Mouse (Mus musculus): ENCODE data around the gene Lamp2.

Gene Lamp2

DNA sequence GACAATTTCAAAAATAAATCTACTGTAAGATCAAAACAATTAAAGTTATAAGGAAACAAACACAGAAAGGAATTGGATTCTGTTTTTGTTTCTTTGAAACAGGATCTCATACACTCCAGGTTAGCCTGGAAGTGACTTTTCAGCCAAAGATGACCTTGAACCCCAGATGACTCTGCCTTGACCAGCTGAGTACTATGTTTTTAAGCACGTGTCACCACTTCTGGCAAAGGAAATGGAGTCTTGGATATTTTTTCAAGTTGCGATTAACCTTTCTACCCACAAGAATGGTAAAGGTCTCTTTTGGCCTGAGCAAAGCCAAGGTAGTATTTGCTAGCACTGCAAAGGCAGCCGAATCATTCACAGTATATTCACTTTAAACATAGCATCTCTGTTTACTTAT, 33.2 kb downstream of the Lamp2 start:
- no peak for DNase-seq

DNA sequence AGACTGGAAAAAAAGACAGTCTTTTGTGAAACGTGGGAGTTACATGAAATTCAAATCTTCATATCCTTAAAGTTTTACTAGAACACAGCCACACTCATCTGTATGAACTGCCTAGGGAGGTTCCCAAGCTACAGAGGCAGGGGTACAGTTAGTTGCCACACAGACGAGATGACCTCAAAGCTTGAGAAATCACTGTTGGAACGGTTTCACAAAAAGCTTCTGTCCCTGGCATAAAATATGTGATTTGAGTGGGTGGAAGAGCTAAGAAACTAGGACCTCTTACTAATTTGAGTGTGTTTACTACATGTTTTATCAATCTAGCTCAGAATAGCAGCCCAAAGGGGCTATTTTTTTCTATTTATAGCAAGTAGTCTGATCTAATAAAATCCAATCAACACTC, 33.9 kb downstream of the Lamp2 start:
- no peak for DNase-seq

DNA sequence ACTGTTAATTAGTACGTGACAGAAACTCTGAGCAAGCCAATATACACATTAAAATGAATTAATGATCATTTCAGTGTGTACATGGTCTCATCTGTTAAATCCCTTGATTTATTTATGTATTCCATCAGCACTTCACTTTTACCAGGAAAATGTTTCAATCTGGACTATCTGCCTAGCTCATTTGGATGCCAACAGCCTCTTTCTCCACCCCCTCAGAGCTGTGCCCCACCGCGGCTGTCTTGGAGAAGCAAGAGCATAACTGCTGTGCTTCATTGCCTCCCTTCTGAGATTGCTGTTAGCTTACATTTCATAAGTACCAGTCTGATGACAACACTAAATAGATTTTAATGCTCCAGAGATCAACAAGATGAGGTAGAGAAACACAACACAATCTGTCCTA, 52.4 kb downstream of the Lamp2 start:
- no peak for DNase-seq

DNA sequence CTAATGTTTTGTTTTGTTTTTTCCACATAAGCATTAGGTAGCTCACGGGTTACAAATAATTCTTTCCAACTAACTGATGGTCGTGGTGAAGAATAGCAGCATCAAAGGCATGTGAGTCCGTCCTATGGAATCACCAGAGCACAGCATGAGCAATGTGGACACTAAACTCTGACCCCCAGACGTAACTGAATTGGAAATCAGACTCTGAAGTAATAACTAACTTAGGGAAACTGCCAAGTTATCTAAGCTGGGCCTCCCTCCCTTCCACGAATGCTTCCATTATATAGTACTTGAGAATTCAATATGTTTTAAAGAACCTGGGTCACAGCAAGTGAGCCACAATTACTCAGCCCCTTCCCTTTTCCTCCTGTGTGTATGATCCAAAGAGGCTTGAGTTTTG, 53.3 kb downstream of the Lamp2 start:
- no peak for DNase-seq

DNA sequence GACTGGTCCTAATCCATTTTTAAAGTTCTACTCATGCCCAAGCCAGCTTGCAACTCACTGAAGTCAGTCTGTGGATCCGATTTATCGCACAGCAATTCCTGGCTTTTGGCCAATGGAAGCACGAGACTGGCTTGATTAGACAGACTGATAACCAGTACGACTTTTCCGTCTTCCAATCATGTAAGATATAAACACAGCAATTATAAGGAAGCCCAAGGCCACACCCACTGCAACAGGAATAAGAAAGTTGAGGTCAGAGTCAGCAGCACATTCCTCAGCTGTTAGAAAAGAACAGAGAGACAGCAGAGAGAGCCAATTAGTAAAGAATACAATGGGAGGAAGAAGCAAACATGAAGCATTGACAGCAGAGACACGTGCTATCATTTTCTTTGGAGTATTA, 54.2 kb downstream of the Lamp2 start:
- DNase-seq = peak; percentile 68

DNA sequence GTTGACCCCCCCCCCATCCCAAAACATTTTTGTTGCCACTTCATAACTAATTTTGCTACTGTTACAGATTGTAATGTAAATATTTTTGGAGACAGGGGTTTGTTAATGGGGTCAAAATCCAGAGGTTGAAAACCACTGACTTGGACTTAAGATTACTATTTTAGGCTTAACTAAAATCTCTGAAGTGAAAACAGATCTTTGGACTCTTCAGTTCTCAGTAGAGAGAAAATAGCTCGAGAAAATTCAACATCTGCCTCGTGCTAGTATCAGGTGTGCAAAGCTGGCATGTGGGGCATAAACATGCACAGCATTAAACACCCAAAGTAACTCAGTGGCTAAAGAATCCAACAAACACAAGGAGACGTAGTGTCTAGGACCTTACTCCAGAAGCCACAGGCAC, 55.6 kb downstream of the Lamp2 start:
- DNase-seq = no peak

DNA sequence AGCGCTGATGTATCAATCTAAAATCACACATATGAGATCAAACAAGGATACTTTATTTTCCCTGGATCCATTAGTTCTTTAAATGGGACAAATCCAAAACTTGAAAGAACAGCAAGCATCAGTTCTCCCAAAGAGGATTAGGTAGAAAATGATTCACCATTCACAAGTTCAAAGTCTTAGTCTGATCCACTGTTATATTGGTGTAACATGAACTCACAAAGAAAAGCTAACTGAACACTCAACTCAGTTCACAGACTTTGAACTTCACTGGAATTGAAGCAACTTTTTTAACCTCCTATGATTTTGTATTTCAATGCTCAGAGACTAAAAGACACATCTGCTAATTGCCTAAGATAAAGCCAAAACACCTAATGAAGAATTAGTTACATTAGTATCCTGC, 56.6 kb downstream of the Lamp2 start:
- no peak for DNase-seq

DNA sequence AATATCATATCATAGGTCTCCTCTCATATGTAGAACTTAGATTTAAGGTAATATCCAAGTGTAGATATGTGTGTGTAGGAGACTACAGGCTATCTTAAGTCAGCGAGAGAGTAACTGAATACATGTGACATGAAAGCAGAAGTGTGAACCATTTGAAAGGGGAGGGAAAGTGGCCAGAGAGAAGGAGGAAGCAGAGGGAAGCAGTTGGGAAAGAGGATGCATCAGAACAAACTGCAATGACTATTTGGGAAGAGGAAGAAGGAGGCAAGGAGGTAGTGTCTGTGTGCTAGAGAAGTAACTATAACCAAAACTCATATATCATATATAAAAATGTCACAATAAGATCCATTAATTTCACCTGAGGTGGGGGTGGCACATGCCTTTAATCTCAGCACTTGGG, 83.1 kb downstream of the Lamp2 start:
- DNase-seq = peak; percentile 7

DNA sequence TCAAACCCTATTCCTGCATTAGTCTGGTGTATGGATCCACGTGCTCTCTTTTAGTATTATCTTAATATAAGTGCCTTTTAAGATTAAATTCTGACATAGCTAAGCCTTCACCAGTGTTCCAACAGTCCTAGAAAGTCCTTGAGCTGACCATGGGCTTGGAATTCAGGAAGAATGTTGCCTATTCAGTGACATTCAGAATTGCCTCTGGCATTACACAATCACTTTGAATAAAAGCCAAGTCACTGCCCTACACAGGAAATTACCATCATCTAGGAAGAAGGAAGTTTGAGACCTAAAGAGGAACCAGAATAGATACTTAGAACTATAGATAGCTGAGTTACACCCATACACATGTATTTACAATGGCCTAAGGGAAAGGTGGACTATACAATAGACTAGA, 91.6 kb downstream of the Lamp2 start:
- peak; percentile 68 for DNase-seq

DNA sequence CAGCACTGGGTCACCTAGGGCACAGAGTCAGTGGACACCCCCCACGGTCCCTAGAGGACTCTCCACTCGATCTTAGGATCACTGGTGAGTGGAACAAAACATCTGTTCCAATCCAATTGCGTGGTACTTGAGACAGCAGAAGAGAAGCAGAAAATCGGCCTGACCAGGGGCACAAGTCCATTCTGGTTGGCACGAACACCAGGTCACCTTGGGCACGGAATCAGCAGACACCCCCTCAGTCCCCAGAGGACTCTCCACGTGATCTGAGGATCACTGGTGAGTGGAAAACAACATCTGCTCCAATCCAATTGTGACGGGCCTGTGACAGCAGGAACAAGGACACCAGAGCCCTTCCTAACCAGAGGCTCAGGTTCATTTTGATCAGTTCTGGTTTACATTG, 94.2 kb downstream of the Lamp2 start:
- no peak for DNase-seq

Data from lung, postnatal 36 days (tissue).